Mouse (Mus musculus) ovary, postnatal 10 days (tissue): Measurements from ENCODE around the gene Copz1.

Experiments used
- DNase-seq: peaks from one replicate; pipeline ENCODE4 v3.0.0; 2022; ENCODE audit warnings: low spot score

Copz1 gene

GRCm38 (mm10) chr15:103293375-103293774 lies 20.9 kb downstream of the Copz1 start:
- no peak for DNase-seq

GRCm38 (mm10) chr15:103294649-103295048 lies 22.1 kb downstream of the Copz1 start:
- no peak for DNase-seq

DNA sequence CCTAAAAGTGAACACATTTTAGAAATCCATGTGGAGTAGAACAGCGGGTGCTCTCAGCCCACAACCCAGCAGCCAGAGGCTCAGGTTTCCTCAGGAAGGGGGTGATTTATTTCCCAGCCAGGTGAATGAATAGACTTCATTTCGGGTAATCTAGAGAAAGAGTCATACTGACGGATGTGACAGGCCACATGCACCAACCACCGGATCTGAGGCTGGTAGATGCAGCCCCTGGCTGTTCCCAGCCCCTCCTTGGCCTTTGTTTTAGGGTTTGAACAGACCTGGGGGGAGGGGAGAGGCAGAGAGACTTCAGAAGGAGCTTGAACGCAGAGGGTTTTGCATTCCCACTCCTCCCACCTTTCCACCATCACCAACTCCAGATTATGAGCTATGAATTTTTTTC lies 23.3 kb downstream of the Copz1 start:
- DNase-seq: no peak

GRCm38 (mm10) chr15:103297313-103297712 lies 24.8 kb downstream of the Copz1 start:
- no peak for DNase-seq

DNA sequence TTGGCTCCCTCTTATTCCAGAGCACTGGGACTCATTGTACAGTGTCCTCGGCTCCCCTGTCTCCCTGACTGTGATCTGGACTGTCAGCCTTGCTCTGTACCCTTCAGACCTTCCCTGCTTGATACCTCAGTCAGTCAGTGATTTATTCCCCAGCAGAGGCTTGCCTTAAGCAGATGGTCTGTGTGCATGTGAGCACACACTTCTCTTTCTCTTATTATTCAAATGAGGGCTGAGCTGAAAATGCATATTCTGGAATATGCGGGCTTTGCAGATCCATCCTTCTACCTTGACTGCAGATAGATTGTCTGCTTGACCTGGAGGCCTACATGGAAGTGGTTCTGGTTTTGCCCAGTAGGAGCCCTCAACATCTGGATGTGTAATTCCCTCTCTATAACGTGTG lies 25.5 kb downstream of the Copz1 start:
- no peak for DNase-seq

DNA sequence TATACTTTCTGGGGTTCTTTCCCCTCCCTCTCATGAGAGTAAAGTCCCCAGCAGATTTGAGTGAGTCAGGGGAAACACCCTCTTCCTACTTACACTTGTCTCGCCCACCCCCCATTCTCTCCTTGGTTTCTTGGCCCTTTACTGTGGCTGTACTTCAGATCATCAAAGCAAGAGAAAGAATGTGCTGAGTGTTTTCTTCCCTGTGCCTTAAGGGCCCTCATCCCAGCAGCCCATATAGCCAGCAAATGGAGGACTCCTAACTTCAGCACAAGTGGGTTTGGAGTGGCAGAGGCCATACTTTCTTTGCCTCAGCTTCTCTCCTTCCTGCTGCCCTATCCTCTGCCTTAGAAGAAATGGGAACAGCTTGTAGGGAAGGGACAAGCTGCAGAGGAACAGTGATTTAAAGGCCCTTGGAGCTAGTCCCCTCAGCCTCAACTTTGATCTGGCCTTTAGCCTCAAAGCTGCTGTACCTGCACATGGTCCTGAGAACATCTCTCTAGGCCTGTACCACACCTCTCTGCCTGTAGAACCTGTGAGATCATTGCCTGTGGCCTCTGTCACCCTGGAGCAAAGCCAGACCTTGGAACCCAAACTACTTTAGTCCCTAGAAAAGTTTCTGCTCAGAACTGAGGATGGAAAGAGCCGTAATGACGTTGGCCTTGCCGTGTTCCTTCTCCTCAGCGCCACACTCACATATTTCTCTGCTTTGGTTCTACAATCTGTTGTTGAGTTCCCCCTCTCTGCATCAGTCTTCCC lies 26.5 kb downstream of the Copz1 start:
- no peak for DNase-seq

DNA sequence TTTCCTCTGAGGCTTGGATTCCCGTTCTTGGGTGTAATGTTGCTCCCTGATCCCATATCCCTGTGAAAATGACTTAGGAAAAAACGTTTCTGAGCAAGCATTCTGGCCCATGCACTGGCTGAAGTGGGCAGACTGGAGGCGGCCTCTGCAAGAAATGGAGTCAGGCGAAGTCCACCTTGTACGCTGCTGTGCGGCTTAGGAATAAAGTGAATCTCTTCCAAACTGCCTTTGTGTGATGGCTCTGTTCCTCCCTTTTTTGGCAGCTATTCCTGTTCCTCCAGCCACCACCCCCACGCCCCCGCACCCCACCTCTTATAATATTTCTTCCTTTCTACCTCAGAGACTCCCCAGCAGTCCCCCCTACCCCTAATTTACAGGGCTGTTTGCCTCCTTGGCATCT lies 27.1 kb downstream of the Copz1 start:
- DNase-seq: no peak

- DNase-seq: no peak
Observed at GRCm38 (mm10) chr15:103300067-103300471, 27.6 kb downstream of the Copz1 start.

DNA sequence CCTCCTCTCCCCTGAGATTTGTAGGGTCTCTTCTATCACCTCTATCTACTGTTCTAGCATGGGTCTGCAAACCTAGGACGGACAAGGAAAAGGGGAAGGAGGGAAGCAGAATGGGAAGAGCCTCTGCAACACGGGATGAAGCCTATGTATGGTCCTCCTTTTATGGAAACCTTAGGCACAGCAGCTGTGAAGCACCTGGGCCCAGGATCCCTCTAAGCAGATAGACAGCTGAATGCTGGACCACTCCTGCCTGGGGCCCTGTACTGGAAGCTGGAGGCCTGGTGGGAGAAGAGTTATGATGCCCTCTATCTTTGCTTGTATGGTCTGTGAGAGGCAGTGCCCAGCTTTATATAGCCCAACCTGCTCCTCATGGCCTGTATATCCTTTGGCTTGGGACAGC lies 28.0 kb downstream of the Copz1 start:
- no peak for DNase-seq

- DNase-seq: no peak
Observed at GRCm38 (mm10) chr15:103301046-103301445, 28.5 kb downstream of the Copz1 start.

GRCm38 (mm10) chr15:103301547-103302340 lies 29.2 kb downstream of the Copz1 start:
- DNase-seq: no peak

DNA sequence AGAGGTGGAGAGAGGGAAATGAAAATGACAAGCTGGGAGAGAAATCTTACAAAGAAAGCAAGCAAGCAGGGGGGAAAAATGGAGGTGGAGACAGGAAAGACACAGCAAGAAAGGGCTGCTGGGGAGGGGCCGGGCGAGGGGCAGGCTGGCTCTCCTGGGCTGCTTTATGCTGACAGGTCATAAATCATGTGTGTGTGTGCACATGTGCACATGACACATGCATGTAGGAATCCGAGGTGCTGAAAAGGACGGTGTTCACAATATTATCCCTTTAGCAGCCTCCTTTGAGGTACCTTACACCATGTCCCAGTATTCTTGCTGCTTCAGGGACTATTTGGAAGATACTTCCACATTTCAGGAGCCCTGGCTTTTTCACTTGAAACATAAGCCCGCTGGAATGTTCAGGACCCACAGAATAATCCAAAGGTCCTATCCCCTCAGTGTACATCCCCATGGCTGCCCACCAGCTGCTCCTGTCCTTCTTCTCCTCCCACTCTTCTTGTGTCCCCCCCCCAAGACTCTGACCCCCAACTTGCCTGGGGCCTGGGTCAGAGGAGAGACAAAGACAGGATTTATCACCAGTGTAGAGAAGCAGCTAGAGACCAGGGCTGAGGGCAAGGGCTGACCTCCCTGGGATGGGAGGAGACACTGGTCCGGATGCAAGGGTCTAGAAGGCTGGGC lies 30.0 kb downstream of the Copz1 start:
- no peak for DNase-seq

GRCm38 (mm10) chr15:103303916-103304615 lies 31.6 kb downstream of the Copz1 start:
- DNase-seq: no peak

DNA sequence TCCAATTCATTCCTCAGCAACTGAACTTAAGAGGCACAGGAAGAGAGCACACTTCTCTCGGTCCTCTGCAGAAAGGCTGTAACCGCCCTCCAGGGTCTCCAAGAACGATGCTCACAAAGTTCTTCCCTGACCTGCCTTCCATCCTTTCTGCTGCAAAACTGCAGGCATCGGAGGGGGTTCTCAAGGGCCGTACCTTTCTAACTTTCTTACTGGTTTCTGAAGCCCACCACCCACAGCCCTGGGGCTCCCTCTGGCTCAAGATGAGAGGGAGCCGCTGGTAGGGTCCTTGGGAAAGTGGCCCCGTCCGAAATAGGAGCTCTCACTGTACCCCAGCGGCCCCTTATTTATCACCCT lies 32.1 kb downstream of the Copz1 start:
- no peak for DNase-seq

DNA sequence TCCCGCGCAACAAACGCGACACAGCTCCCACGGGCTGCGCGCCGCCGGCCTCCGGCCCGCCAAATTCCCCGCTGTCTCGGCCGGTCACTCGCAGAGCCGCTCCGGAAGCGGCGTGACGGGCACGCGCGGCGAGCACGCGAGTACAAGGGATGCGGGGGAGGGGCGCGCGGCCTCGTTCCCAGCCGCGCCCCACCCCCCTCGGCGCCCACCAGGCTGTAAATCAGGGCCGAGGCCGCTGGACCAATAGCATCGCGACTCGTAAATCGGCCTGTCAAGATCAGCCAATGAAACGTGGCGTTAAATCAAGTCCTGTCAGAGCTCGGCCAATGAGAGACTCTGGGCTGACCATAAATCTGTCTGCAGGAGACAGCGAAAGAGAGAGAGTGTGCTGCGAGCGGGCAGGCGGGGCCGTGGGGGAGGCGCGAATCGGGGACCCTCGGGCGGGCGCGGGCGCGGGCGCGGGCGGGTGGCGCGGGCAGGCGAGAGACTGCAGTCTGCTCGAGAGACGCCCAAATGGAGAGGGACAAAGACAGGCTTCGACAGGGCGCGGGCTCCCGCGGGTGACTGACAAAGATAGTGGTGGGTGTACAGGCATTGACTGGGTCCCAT lies 32.7 kb downstream of the Copz1 start:
- DNase-seq: peak; percentile 84

DNA sequence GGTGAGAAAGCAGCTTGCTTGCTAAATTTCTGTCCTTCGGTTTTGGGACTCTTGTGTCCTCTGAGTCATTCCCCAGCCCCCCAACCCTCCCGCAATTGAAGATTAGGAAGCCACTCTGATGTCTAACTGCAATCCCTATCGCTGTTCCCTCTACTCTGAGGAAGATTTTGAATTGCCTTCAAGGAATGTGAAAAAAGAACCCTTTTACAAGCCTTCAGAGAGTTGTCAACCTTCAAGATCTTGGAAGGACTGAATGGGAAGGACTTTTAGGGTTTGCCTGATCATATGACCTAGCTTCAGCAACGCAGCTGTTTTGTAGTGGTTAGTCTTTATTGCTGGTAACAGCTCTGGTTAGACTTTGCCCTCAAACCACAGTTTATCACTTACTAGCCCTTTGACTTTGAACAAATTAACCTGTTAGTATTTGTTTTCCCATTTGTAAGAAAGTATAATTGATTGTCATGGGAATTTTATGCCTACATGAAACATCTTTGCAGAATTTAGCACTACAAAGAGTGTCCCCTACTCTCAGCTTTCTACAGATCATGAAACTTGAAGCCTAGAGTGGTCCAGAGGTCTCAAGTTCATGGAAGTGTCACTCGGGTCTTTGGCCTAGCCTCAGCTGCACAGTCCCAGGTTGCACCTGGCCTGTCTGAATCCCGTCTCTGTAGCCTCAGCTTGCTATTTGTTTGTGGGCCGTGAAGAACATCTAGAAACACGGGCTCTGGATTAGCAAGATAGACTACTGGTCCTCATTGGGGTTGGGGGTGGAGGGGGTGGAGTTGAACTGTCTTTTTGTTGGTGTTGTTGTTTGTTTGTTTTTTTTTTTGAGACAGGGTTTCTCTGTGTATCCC lies 33.5 kb downstream of the Copz1 start:
- DNase-seq: no peak

GRCm38 (mm10) chr15:103307125-103307524 lies 34.6 kb downstream of the Copz1 start:
- peak; percentile 93 for DNase-seq

DNA sequence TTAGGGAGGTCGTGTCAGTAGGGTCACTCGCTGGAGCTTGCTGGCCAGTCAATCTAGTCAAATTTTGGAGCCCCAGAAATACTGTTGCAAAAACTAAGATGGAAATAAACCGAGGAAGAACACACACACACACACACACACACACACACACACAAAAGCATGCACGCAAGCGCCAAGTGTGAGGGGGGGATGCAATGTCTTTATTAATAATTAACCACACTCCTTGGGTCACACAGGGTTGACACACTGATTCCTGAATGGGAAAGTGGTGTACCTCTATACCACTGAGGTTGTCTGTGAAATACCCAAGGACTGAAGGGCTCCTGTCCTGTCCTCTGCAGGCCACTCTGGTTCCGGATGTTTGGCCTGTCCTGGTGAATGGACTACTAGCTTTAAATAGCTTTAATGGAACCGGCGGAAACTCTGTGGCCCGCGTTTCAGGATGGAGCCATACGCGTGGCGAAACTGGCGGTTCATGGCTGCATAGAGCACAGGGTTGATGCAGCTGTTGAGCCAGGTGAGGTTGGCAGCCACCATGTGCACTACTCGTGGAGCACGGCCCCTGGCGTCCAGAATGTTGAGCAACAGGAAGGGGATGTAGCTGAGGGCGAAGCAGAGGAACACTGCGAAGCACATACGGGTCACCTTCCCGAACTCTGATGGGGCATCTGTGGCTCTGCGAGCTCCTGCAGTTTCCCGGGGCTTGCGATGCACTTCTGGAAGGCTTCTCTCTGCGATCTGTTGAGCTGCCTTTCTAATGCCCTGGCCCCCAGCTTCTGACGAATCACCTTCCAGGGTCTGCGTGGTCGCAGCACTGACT lies 35.8 kb downstream of the Copz1 start:
- no peak for DNase-seq

DNA sequence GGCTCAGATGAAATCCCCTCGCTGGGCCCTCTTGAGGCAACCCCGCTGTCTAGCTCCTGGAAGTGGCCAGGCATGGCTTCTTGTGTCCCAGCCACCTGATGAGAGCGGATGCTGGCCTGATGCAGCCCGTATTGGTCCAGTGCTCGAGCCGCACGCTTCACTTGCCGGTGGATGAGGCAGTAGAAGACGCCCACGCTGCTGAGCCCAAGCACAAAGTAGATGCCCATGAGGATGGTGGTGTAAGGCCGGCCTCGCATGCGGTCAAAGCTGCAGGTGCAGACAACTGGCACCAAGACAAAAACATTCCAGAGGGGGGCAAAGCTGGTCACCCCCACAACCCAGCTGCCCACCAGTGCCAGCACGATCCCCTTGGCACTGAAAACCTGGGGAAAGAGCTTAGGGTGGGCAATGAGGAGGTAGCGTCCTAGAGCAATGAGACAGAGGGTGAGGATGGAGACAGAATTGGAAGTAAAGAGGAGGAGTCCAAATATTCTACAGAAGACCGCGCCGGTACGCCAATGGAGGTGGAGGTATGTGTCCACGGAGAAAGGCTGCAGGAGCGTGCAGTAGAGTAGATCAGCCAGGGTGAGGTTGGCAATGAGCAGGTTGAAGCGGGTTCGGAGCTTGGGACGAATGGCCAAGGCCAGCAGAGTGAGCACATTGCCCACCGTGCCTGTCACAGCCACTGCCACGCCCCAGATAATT lies 36.5 kb downstream of the Copz1 start:
- DNase-seq: no peak
